Mouse (Mus musculus): ENCODE results near the gene Cacna2d4.

Gene Cacna2d4

DNA sequence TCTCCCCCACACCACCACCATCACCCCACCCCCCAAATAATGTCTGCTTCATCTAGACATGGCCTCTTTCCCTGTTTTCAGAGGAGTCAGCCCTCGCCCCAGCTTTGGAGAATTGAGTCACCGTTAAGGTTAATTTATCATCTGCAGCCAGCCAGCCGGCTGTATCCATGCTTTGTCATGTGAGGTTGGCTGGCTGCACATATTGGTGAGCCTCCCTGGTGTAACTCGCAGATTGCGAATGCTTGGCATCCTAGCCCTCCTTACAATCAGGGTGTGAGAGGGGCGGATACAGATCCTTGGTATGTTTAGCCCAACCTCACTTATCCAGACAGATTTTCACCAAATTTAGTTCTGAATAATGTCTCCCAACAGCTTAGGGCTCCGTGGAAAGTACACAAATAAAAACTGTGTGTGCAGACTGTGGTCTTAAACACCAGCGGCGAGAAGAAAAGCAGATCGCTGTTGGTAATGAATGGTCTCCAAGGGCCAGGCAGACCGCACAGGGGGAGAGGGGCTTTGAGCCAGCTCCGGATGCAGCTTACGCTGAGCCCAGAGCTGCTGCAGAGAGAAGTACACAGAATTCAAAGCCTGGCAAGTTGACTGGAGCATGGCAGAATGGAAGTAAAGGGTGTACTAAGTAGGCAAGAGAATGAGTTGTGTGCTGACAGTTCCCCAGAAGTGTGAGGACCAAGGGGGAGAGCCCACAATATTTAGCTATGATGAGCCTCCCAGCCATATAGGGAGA lies 11.7 kb upstream of the Cacna2d4 start:
- DNase-seq = no peak

DNA sequence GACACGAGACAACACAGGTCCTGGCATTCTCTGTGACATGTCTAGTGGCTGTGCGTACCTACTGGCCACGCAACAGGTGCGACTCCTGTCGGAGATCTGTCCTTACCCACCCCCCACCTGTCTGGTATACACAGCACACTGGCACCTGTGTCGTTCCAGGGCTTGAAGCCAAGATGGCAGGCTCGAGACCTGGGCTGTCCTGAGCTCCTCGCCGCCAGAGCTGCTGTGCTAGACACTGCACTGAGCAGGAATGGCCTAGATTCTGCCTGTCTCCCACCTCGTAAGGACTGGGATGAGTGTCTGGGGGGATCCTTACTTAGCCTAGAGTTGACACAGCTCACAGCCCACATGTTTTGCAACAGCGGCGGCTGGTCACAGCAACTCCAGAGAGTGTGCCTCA lies 11.1 kb upstream of the Cacna2d4 start:
- DNase-seq = no peak

- no peak for DNase-seq
Observed at GRCm38 (mm10) chr6:119225731-119226130, 10.6 kb upstream of the Cacna2d4 start.

- no peak for DNase-seq
Observed at GRCm38 (mm10) chr6:119227001-119227400, 9.3 kb upstream of the Cacna2d4 start.

- DNase-seq = no peak
Observed at GRCm38 (mm10) chr6:119228861-119229603, 7.3 kb upstream of the Cacna2d4 start.

- DNase-seq = peak; percentile 65
Observed at GRCm38 (mm10) chr6:119233066-119233465, 3.3 kb upstream of the Cacna2d4 start.

DNA sequence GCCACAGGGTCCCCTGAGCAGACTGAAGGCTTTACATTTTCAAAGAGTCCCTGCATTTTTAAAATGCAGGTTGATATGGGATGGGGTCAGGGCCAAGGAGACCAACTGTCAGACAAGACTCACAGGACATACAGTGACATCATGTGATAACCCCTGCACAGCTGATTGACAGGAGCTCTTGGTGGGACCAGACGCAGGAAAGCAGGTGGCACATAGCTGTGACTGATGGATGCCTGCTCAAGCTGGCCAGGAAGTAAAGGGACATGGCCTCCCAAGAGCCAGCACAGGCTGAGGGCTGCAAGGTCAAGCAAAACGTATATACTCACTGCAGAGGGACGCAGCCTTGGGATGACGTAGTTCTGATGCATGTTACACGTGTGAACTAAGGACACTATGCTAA lies 885 bp upstream of the Cacna2d4 start:
- no peak for DNase-seq

GRCm38 (mm10) chr6:119237427-119237989 lies 1.2 kb downstream of the Cacna2d4 start:
- no peak for DNase-seq

GRCm38 (mm10) chr6:119239341-119240005 lies 3.1 kb downstream of the Cacna2d4 start:
- DNase-seq = no peak

DNA sequence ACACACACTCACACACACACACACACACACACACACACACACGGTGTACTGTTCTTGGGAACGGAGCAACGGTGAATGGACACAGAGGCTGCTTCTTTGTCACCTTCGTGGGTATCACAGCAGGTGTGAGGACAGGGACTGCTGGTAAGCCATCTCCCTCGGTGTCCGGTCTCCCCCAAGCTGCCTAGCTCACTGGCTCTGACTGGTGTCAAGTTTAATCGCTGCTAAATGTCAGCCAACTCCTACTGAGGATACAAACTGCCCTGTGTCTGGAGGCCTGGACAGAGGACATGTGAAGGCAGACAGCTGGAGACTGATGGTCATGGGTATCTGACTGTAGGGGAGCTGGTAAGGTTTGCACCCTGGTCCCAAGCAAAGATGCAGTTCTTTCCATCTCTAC lies 3.9 kb downstream of the Cacna2d4 start:
- no peak for DNase-seq

- DNase-seq = no peak
Observed at GRCm38 (mm10) chr6:119240871-119241705, 4.8 kb downstream of the Cacna2d4 start.

GRCm38 (mm10) chr6:119246082-119246481 lies 9.8 kb downstream of the Cacna2d4 start:
- no peak for DNase-seq

- no peak for DNase-seq
Observed at GRCm38 (mm10) chr6:119248578-119248977, 12.3 kb downstream of the Cacna2d4 start.

GRCm38 (mm10) chr6:119249726-119250125 lies 13.4 kb downstream of the Cacna2d4 start:
- no peak for DNase-seq

GRCm38 (mm10) chr6:119251704-119252103 lies 15.4 kb downstream of the Cacna2d4 start:
- no peak for DNase-seq

DNA sequence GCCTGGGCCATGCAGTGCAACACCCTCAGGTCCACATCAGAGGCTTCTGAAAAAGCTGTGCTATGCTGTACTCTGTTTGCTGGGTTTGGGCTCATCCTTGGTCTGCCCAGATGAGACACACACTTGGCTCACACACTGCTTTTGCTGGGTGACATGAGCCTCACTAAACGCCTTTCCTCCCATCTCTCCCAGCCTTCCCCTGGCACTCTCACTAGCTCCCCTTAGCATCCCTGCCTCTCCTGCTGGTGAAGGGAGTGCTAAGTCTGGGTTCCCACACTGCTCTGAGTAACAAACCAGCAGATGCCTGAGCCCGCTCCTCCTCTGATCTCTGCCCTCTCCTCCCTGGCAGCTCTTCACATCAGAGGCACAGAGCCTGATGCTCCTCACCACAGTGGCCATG lies 40.4 kb downstream of the Cacna2d4 start:
- no peak for DNase-seq

GRCm38 (mm10) chr6:119280761-119281160 lies 44.4 kb downstream of the Cacna2d4 start:
- DNase-seq = no peak

- DNase-seq = no peak
Observed at GRCm38 (mm10) chr6:119301310-119301709, 65.0 kb downstream of the Cacna2d4 start.

DNA sequence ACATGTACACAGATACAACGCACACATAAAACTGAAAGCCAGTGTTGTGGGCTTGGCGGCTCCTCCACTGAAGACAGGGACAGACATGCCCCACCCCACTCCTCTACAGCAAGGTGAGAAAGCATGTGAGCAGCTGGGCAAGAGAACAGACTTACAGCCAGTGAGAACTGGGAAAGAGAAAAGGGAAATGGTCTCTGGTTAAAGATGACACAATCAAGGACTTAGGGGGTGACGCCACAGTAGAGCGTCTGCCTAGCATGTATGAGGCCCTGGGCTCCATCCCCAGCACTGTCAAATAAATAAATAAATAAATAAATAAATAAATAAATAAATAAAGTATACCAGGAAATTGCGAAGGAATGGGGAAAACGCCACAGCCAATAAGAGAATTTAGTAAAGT lies 67.0 kb downstream of the Cacna2d4 start:
- no peak for DNase-seq

DNA sequence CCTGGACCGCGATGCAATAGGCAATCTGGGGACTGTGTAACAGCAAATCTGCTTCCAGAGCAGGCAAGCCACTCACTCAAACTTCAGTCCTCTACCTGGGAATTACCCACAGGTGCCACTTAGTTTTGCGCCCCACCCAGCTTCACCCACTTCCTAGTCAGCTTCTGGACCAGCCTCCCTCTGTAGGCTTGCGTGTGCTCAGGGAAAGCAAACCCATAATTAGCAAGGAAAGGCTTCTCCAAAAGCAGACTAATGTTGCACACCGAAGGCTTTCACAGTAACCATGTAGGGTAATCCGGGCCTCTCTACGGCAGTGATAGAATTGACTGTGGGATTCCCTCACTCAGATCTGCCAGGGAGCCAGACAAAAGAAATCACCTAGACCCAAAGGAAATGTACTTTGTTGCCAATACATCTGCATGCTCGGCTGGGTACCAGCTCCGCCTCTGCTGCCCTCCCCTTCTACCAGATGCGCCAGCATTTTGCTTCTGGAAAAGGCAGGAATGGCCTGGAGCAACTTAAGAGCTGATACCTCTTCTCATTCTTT lies 71.6 kb downstream of the Cacna2d4 start:
- no peak for DNase-seq

GRCm38 (mm10) chr6:119310176-119310575 lies 73.8 kb downstream of the Cacna2d4 start:
- DNase-seq = no peak

DNA sequence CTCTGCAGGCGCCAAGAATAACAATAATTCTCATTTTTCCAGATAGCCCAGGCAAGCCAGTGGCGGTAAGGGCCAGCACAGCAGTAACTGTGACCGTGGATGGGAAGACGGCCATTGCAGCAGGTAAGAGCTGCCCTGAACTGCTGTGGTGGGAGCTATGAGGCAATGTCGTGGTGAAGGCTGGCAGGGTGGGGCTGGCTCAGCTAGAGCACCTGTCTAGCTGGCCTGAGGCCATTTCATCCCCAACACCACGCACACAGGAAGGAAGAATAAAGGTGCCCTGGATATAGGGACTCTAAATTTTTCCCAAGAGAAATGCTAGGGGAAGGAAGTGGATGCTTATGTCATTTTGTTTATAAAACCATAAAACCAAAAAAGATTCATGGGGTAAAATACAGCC lies 76.1 kb downstream of the Cacna2d4 start:
- no peak for DNase-seq
